Mouse (Mus musculus) lung, postnatal 0 days (tissue): ENCODE measurements at regions not wholly inside any gene's neighbourhood (a gene's known extent, or its start where the extent isn't known, plus 50 kb on each side); places are given as distances from the start of the nearest gene placed in this dataset.

Source experiments
- ATAC-seq: fragments of 200-750 bp; cut with Nextera tagmentation; 2 replicates; pipeline ENCODE4 v1.8.0; 2017; ENCODE audit warnings: moderate library complexity
- DNase-seq: peaks from one replicate; pipeline ENCODE4 v3.0.0-alpha.2; 2016; ENCODE audit warnings: low spot score
- H3K27ac ChIP-seq: fragments of 300-500 bp; sonication (generic); 2 replicates; pipeline ENCODE4 v1.5.1; 2014; ENCODE audit warnings: antibody characterized with exemption, mild to moderate bottlenecking, low read length, mixed read lengths
- H3K27me3 ChIP-seq: fragments of 300-500 bp; sonication (generic); replicated peaks from 2 replicates; pipeline ENCODE4 v1.6.1; 2014; ENCODE audit warnings: low read length, mixed read lengths; ENCODE audit not compliant: insufficient read depth
- H3K36me3 ChIP-seq: fragments of 300-500 bp; sonication (generic); 2 replicates; pipeline ENCODE4 v1.6.1; 2014; ENCODE audit warnings: low read length, mixed read lengths; ENCODE audit not compliant: insufficient read depth
- H3K4me1 ChIP-seq: fragments of 300-500 bp; sonication (generic); 2 replicates; pipeline ENCODE4 v1.6.1; 2014; ENCODE audit warnings: antibody characterized with exemption, low read depth, low read length, mixed read lengths; ENCODE audit not compliant: insufficient read depth
- H3K4me2 ChIP-seq: fragments of 300-500 bp; sonication (generic); replicated peaks from 2 replicates; pipeline ENCODE4 v1.6.1; 2014; ENCODE audit warnings: low read depth, mild to moderate bottlenecking, low read length, moderate library complexity, mixed read lengths
- H3K4me3 ChIP-seq: fragments of 300-500 bp; sonication (generic); 2 replicates; pipeline ENCODE4 v1.5.1; 2014; ENCODE audit warnings: low read depth, low read length
- H3K9ac ChIP-seq: fragments of 300-500 bp; sonication (generic); replicated peaks from 2 replicates; pipeline ENCODE4 v1.6.1; 2014; ENCODE audit warnings: low read depth, mild to moderate bottlenecking
- H3K9me3 ChIP-seq: fragments of 300-500 bp; sonication (generic); 2 replicates; pipeline ENCODE4 v1.6.1; 2016; ENCODE audit warnings: low read length, mixed read lengths
- CTCF ChIP-seq: IDR thresholded peaks from 2 replicates; pipeline ENCODE4 v1.5.1; 2016; ENCODE audit warnings: antibody characterized with exemption, mild to moderate bottlenecking
- EP300 ChIP-seq: IDR thresholded peaks from 2 replicates; pipeline ENCODE4 v1.6.1; 2016; ENCODE audit warnings: antibody characterized with exemption, mild to moderate bottlenecking, control low read depth
- WGBS: fragments of 180-500 bp; shearing (Covaris S2); extraction: QIAGEN DNeasy Blood & Tissue Kit; methylation state at CpG from one replicate; pipeline ENCODE4 v1.1.7; 2014; 5-methylcytosine and 5-hydroxymethylcytosine counted together

GRCm38 (mm10) chr8:102515748-102516147 lies 269.7 kb downstream of the Cdh11 start:
- ATAC-seq (no peak), DNase-seq (peak; percentile 11)
- H3K9me3 ChIP-seq = no peaks in the 10 kb centered on the region
- TF ChIP-seq EP300 = no peak
- peak; percentile 39 for TF ChIP-seq CTCF
- no peak overlapping the region for H3K4me3 ChIP-seq
- H3K4me1 ChIP-seq = no peaks in the 10 kb centered on the region
- H3K4me2 ChIP-seq = no peak overlapping the region
- no peaks in the 10 kb centered on the region for H3K27me3 ChIP-seq
- no peak overlapping the region for H3K9ac ChIP-seq
- H3K36me3 ChIP-seq = no peaks in the 10 kb centered on the region
- H3K27ac ChIP-seq = no peak overlapping the region

GRCm38 (mm10) chr8:102514805-102515424 lies 270.5 kb downstream of the Cdh11 start:
- H3K4me3 ChIP-seq = no peak overlapping the region
- no peak overlapping the region for H3K4me2 ChIP-seq
- DNase-seq (no peak), ATAC-seq (no peak)
- 81% methylated on average over 2 of the region's 2 CpGs for WGBS
- no peaks in the 10 kb centered on the region for H3K4me1 ChIP-seq
- H3K36me3 ChIP-seq = no peaks in the 10 kb centered on the region
- no peaks in the 10 kb centered on the region for H3K9me3 ChIP-seq
- H3K9ac ChIP-seq = no peak overlapping the region
- TF ChIP-seq EP300 (no peak), CTCF (no peak)
- H3K27me3 ChIP-seq = no peaks in the 10 kb centered on the region
- no peak overlapping the region for H3K27ac ChIP-seq

GRCm38 (mm10) chr8:102500751-102501150 lies 284.7 kb downstream of the Cdh11 start:
- H3K4me1 ChIP-seq = no peaks in the 10 kb centered on the region
- ATAC-seq = no peak

GRCm38 (mm10) chr8:102500202-102500601 lies 285.2 kb downstream of the Cdh11 start:
- TF ChIP-seq CTCF = no peak
- no peak for TF ChIP-seq EP300
- H3K27me3 ChIP-seq = no peaks in the 10 kb centered on the region
- no peaks in the 10 kb centered on the region for H3K36me3 ChIP-seq
- no peaks in the 10 kb centered on the region for H3K9me3 ChIP-seq
- 84% methylated on average over 3 of the region's 3 CpGs for WGBS
- no peaks in the 10 kb centered on the region for H3K4me1 ChIP-seq
- H3K9ac ChIP-seq = no peak overlapping the region
- no peak overlapping the region for H3K27ac ChIP-seq
- H3K4me3 ChIP-seq = no peak overlapping the region
- ATAC-seq (no peak), DNase-seq (no peak)
- no peak overlapping the region for H3K4me2 ChIP-seq

More at GRCm38 (mm10) chr8:102500751-102501150, 284.7 kb downstream of the Cdh11 start:
- no peaks in the 10 kb centered on the region for H3K36me3 ChIP-seq
- H3K4me3 ChIP-seq = no peak overlapping the region
- H3K9me3 ChIP-seq = no peaks in the 10 kb centered on the region
- no peak overlapping the region for H3K4me2 ChIP-seq
- no peak for DNase-seq
- H3K27ac ChIP-seq = no peak overlapping the region
- H3K9ac ChIP-seq = no peak overlapping the region
- WGBS = 77% methylated on average over 4 of the region's 4 CpGs
- TF ChIP-seq EP300 = no peak
- no peak for TF ChIP-seq CTCF
- no peaks in the 10 kb centered on the region for H3K27me3 ChIP-seq

- WGBS = 63% methylated on average over 4 of the region's 4 CpGs
- no peak overlapping the region for H3K4me3 ChIP-seq
- H3K4me2 ChIP-seq = no peak overlapping the region
- no peak for DNase-seq
- H3K36me3 ChIP-seq = no peaks in the 10 kb centered on the region
- H3K4me1 ChIP-seq = no peaks in the 10 kb centered on the region
- H3K27me3 ChIP-seq = no peaks in the 10 kb centered on the region
- TF ChIP-seq EP300 (no peak), CTCF (no peak)
- no peak overlapping the region for H3K27ac ChIP-seq
- no peaks in the 10 kb centered on the region for H3K9me3 ChIP-seq
- H3K9ac ChIP-seq = no peak overlapping the region
- ATAC-seq = no peak
Measured at GRCm38 (mm10) chr8:102499091-102499490, 286.4 kb downstream of the Cdh11 start.

- no peak for DNase-seq
Measured at GRCm38 (mm10) chr8:102497160-102497559, 288.3 kb downstream of the Cdh11 start.

GRCm38 (mm10) chr8:102496698-102497097 lies 288.7 kb downstream of the Cdh11 start:
- no peaks in the 10 kb centered on the region for H3K4me1 ChIP-seq
- no peak overlapping the region for H3K4me2 ChIP-seq
- no peaks in the 10 kb centered on the region for H3K9me3 ChIP-seq
- H3K4me3 ChIP-seq = no peak overlapping the region
- no peak for TF ChIP-seq EP300
- TF ChIP-seq CTCF = no peak
- DNase-seq = no peak
- H3K9ac ChIP-seq = no peak overlapping the region
- no peaks in the 10 kb centered on the region for H3K36me3 ChIP-seq
- H3K27ac ChIP-seq = no peak overlapping the region
- no peaks in the 10 kb centered on the region for H3K27me3 ChIP-seq
- no peak for ATAC-seq

More at GRCm38 (mm10) chr8:102497160-102497559, 288.3 kb downstream of the Cdh11 start:
- Histone ChIP-seq H3K9me3 (no peaks in the 10 kb centered on the region), H3K27ac (no peak overlapping the region), H3K36me3 (no peaks in the 10 kb centered on the region), H3K27me3 (no peaks in the 10 kb centered on the region), H3K4me1 (no peaks in the 10 kb centered on the region), H3K4me2 (no peak overlapping the region), H3K9ac (no peak overlapping the region), H3K4me3 (no peak overlapping the region)
- WGBS = 72% methylated on average over 5 of the region's 5 CpGs
- no peak for ATAC-seq
- TF ChIP-seq EP300 (no peak), CTCF (no peak)
